Mouse (Mus musculus): ENCODE results near the gene Efcab6. TPM values are rescaled to one million over a fixed set of nuclear protein-coding genes. Genes with fewer than 3 reads are reported as not detected.

Efcab6 gene
- polyA plus RNA-seq, 1 experiment from 2014 or later: 0.54 TPM

DNA sequence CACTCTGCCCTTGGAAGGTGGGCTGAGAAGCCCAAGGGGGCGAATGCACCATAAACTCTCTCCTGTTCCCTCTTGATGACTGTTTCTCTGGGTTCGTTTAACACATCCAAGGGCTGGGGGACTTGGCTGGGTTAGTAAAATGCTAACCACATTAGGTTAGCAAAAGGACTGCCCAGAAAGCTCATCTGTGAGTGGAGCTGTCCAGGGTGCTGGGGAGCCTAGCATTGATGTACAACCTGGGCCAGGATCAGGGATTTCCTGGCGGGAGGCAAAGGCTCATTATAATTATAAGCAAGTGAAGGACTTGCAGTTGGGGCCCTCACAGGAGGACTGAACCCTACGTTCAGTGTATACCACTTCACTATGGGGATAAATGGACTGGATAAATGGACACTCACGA lies 185.3 kb downstream of the Efcab6 start:
- H3K4me3 ChIP-seq (ENCODE audit: low read depth, low read length): no peak overlapping the region
- no peaks in the 10 kb centered on the region for H3K27me3 ChIP-seq (ENCODE audit: control insufficient read depth, insufficient read depth, low read length)
- ATAC-seq (ENCODE audit: insufficient number of reproducible peaks, insufficient read depth, low FRiP score, low read depth): no peak
- no peak overlapping the region for H3K4me2 ChIP-seq (replicated peaks; ENCODE audit: low read depth, low read length)
- no peaks in the 10 kb centered on the region for H3K36me3 ChIP-seq (ENCODE audit: control insufficient read depth, insufficient read depth, low read length)
- WGBS: 18% methylated on average over 5 of the region's 5 CpGs
- H3K4me1 ChIP-seq (ENCODE audit: control insufficient read depth, insufficient read depth, low read length): no peaks in the 10 kb centered on the region
- H3K9me3 ChIP-seq (ENCODE audit: control insufficient read depth, low read depth, low read length): no peaks in the 10 kb centered on the region
- no peak overlapping the region for H3K27ac ChIP-seq (ENCODE audit: low read length)
- no peak overlapping the region for H3K9ac ChIP-seq (replicated peaks; ENCODE audit: low read depth, low read length)

DNA sequence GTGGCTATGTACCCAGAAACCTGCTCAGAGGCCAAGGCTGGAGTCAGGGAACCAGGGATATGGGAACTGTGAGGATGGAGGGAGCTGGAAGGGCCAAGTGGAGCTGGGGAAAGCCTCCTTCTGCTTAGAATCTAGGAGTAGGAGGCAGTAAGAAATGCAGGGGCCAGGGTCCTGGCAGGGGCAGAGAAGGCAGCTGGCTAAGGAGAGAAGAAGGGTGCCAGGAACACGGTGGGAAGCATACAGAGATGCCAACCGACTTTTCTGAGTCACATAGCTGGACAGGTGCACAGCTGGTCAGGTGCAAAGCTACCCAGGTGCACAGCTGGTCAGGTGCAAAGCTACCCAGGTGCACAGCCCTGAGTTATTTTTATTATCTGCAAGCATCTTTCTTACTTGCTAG lies 187.3 kb downstream of the Efcab6 start:
- Histone ChIP-seq H3K4me3 (ENCODE audit: low read depth, low read length) (no peak overlapping the region), H3K4me2 (replicated peaks; ENCODE audit: low read depth, low read length) (no peak overlapping the region), H3K27me3 (ENCODE audit: control insufficient read depth, insufficient read depth, low read length) (no peaks in the 10 kb centered on the region), H3K9ac (replicated peaks; ENCODE audit: low read depth, low read length) (no peak overlapping the region), H3K4me1 (ENCODE audit: control insufficient read depth, insufficient read depth, low read length) (no peaks in the 10 kb centered on the region), H3K36me3 (ENCODE audit: control insufficient read depth, insufficient read depth, low read length) (no peaks in the 10 kb centered on the region), H3K9me3 (ENCODE audit: control insufficient read depth, low read depth, low read length) (no peaks in the 10 kb centered on the region), H3K27ac (ENCODE audit: low read length) (no peak overlapping the region)
- 79% methylated on average over 2 of the region's 2 CpGs for WGBS
- ATAC-seq (ENCODE audit: insufficient number of reproducible peaks, insufficient read depth, low FRiP score, low read depth): no peak

DNA sequence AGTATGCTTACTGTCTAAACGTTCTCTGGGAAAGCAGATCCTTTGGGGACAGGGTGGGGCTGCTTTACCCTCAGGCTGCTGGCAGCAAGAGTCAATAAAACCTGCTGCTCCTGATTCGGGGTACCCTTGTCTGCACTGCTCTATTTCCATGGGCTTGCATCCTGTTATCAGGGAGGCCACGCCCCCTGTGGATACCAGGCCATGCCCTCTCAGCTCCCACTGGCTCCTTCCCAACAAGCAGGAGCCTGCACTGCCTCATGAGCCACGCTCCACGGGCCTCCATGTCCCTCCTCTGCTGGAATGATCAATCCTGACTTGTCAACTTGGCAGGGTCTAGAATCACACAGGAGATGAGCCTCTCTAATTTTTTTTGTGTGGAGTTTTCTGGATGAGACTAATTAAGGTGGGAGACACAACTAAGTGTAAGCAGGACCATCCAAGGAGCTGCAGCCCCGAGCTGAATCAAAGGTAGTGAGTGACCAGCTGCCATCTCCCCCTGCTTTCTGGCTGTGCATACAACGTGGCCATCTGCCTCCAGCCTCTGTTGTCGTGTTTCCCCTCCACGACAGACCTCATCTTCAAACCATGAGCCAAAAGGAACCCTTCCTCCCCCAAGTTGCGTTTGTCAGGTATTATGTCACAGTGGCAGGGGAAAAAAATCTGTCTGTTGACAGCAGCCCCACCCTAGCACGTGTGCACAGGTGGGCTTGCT lies 187.9 kb downstream of the Efcab6 start:
- ATAC-seq (ENCODE audit: insufficient number of reproducible peaks, insufficient read depth, low FRiP score, low read depth): no peak
- no peak overlapping the region for H3K4me3 ChIP-seq (ENCODE audit: low read depth, low read length)
- no peaks in the 10 kb centered on the region for H3K36me3 ChIP-seq (ENCODE audit: control insufficient read depth, insufficient read depth, low read length)
- H3K27ac ChIP-seq (ENCODE audit: low read length): no peak overlapping the region
- WGBS: 45% methylated on average over 11 of the region's 11 CpGs
- H3K9ac ChIP-seq (replicated peaks; ENCODE audit: low read depth, low read length): no peak overlapping the region
- no peaks in the 10 kb centered on the region for H3K9me3 ChIP-seq (ENCODE audit: control insufficient read depth, low read depth, low read length)
- no peaks in the 10 kb centered on the region for H3K4me1 ChIP-seq (ENCODE audit: control insufficient read depth, insufficient read depth, low read length)
- no peaks in the 10 kb centered on the region for H3K27me3 ChIP-seq (ENCODE audit: control insufficient read depth, insufficient read depth, low read length)
- H3K4me2 ChIP-seq (replicated peaks; ENCODE audit: low read depth, low read length): no peak overlapping the region

DNA sequence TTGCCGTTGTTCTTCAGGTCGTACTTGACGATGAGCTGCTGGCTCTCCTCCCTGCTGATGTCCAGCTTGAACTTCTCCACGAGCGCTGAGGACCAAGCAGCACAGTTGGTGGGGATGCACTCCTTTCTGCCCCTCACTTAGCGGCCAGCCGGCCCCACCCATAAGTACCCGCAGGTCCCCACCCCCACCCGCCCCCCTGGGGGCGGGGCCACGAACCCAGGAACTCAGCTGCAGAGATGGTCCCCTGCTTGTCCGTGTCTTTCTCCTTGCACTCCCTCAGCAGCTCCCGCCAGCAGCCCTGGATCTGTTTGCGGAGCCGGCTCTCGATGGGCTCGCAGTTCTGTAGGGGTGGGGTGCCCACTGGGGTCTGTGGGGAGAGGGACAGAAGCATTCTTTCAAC lies 194.2 kb downstream of the Efcab6 start:
- no peak overlapping the region for H3K9ac ChIP-seq (replicated peaks; ENCODE audit: low read depth, low read length)
- H3K4me1 ChIP-seq (ENCODE audit: control insufficient read depth, insufficient read depth, low read length): 0 out of 2 replicates have a peak, but pooled peaks cover 5% of the 10 kb centered on the region
- ATAC-seq (ENCODE audit: insufficient number of reproducible peaks, insufficient read depth, low FRiP score, low read depth): no peak
- no peaks in the 10 kb centered on the region for H3K27me3 ChIP-seq (ENCODE audit: control insufficient read depth, insufficient read depth, low read length)
- WGBS: 6% methylated on average over 17 of the region's 17 CpGs
- H3K36me3 ChIP-seq (ENCODE audit: control insufficient read depth, insufficient read depth, low read length): no peaks in the 10 kb centered on the region
- H3K4me2 ChIP-seq (replicated peaks; ENCODE audit: low read depth, low read length): no peak overlapping the region; the same call in 1 of the 2 replicates
- no peaks in the 10 kb centered on the region for H3K9me3 ChIP-seq (ENCODE audit: control insufficient read depth, low read depth, low read length)
- H3K27ac ChIP-seq (ENCODE audit: low read length): no peak overlapping the region
- H3K4me3 ChIP-seq (ENCODE audit: low read depth, low read length): no peak overlapping the region

DNA sequence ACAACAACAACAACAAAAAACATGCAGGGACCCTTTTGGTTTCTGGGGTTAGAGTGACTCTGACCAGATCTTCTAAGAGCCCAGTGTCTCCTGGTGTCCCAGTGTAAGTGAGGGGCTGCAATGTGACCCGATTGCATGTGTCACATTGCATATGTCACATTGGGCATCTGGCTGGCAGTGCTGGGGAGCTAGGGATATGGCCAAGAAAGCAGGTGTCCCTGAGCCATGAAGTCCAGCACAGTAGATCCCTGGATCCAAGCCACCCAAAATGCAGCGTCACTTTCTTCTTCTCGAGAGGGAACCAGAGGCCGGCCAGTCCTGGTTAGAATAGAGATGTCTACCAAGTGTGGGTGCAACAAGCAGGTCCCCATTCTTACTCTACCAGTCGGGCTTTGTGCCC lies 199.6 kb downstream of the Efcab6 start:
- Histone ChIP-seq H3K9me3 (ENCODE audit: control insufficient read depth, low read depth, low read length) (no peaks in the 10 kb centered on the region), H3K4me2 (replicated peaks; ENCODE audit: low read depth, low read length) (no peak overlapping the region), H3K9ac (replicated peaks; ENCODE audit: low read depth, low read length) (no peak overlapping the region), H3K27ac (ENCODE audit: low read length) (no peak overlapping the region), H3K27me3 (ENCODE audit: control insufficient read depth, insufficient read depth, low read length) (no peaks in the 10 kb centered on the region), H3K4me1 (ENCODE audit: control insufficient read depth, insufficient read depth, low read length) (no peaks in the 10 kb centered on the region), H3K36me3 (ENCODE audit: control insufficient read depth, insufficient read depth, low read length) (no peaks in the 10 kb centered on the region), H3K4me3 (ENCODE audit: low read depth, low read length) (no peak overlapping the region)
- WGBS: 84% methylated on average over 5 of the region's 5 CpGs
- no peak for ATAC-seq (ENCODE audit: insufficient number of reproducible peaks, insufficient read depth, low FRiP score, low read depth)

DNA sequence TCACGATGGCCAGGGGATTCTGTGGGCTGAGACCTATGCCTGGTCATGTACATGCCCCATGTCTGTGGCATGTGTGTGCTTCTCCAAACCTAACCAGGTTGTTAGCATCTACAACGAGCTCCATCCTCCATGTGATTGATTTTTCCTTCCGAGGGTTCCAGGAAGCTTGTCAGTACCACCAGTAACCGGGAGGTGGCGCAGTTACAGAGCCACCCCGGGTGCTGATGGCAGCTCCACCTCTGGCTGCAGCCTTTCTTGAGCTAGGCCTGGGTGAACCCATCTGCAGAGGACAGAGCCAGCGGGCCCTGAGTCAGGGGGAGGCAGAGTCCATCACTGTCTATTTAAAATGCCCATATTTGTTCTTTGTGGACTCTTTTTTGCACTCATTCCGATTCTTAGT lies 208.1 kb downstream of the Efcab6 start:
- Histone ChIP-seq H3K4me3 (ENCODE audit: low read depth, low read length) (no peak overlapping the region), H3K4me1 (ENCODE audit: control insufficient read depth, insufficient read depth, low read length) (no peaks in the 10 kb centered on the region), H3K4me2 (replicated peaks; ENCODE audit: low read depth, low read length) (no peak overlapping the region), H3K9me3 (ENCODE audit: control insufficient read depth, low read depth, low read length) (no peaks in the 10 kb centered on the region), H3K27me3 (ENCODE audit: control insufficient read depth, insufficient read depth, low read length) (no peaks in the 10 kb centered on the region), H3K36me3 (ENCODE audit: control insufficient read depth, insufficient read depth, low read length) (no peaks in the 10 kb centered on the region), H3K27ac (ENCODE audit: low read length) (no peak overlapping the region), H3K9ac (replicated peaks; ENCODE audit: low read depth, low read length) (no peak overlapping the region)
- ATAC-seq (ENCODE audit: insufficient number of reproducible peaks, insufficient read depth, low FRiP score, low read depth): no peak
- 20% methylated on average over 8 of the region's 8 CpGs for WGBS

DNA sequence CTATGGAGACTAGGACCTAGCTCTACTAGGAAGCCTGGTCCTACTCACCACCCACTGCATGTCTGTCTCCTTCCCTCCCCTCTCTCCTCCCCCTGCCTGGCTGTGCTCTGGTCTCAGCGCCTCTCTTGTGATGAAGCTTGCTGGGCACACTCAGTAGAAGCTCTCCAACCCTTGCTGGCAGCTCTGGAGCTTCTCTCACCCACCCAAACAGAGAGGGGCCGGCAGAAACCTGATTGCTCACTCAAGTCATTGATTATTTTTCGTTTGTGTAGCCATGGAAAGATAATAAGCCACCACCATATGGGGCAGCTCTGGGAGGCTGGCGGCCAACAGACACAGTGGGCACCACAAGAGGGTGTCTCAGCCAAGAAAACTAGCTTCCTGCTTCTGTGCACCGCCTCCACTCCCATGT lies 211.8 kb downstream of the Efcab6 start:
- no peak overlapping the region for H3K9ac ChIP-seq (replicated peaks; ENCODE audit: low read depth, low read length)
- H3K36me3 ChIP-seq (ENCODE audit: control insufficient read depth, insufficient read depth, low read length): no peaks in the 10 kb centered on the region
- no peaks in the 10 kb centered on the region for H3K9me3 ChIP-seq (ENCODE audit: control insufficient read depth, low read depth, low read length)
- WGBS: 61% methylated on average over 5 of the region's 5 CpGs
- ATAC-seq (ENCODE audit: insufficient number of reproducible peaks, insufficient read depth, low FRiP score, low read depth): no peak
- no peak overlapping the region for H3K4me2 ChIP-seq (replicated peaks; ENCODE audit: low read depth, low read length)
- no peak overlapping the region for H3K4me3 ChIP-seq (ENCODE audit: low read depth, low read length)
- H3K4me1 ChIP-seq (ENCODE audit: control insufficient read depth, insufficient read depth, low read length): no peaks in the 10 kb centered on the region
- H3K27me3 ChIP-seq (ENCODE audit: control insufficient read depth, insufficient read depth, low read length): no peaks in the 10 kb centered on the region
- no peak overlapping the region for H3K27ac ChIP-seq (ENCODE audit: low read length)

DNA sequence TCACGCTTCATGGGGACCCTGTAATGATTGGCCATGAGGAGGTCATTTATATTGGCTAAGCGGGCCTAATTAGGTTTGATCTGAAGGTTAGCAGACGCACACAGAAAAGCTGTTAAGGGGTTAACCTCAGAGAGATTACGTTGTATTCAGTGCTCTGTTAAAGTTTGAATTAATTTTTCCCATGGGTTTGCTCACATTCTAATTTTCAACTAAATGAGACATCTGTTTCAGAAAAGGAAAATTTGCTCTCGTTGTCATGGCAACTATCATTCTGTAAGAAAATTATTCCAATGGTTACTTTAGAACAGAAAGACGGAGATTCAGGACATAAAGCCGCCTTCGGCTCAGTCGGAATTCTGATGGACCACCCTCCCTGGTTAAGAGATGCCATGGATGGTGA lies 217.0 kb downstream of the Efcab6 start:
- no peak overlapping the region for H3K4me2 ChIP-seq (replicated peaks; ENCODE audit: low read depth, low read length)
- H3K9me3 ChIP-seq (ENCODE audit: control insufficient read depth, low read depth, low read length): no peaks in the 10 kb centered on the region
- no peak overlapping the region for H3K4me3 ChIP-seq (ENCODE audit: low read depth, low read length)
- ATAC-seq (ENCODE audit: insufficient number of reproducible peaks, insufficient read depth, low FRiP score, low read depth): no peak
- H3K27ac ChIP-seq (ENCODE audit: low read length): no peak overlapping the region
- no peaks in the 10 kb centered on the region for H3K36me3 ChIP-seq (ENCODE audit: control insufficient read depth, insufficient read depth, low read length)
- WGBS: 76% methylated on average over 9 of the region's 9 CpGs
- no peak overlapping the region for H3K9ac ChIP-seq (replicated peaks; ENCODE audit: low read depth, low read length)
- no peaks in the 10 kb centered on the region for H3K4me1 ChIP-seq (ENCODE audit: control insufficient read depth, insufficient read depth, low read length)
- no peaks in the 10 kb centered on the region for H3K27me3 ChIP-seq (ENCODE audit: control insufficient read depth, insufficient read depth, low read length)

DNA sequence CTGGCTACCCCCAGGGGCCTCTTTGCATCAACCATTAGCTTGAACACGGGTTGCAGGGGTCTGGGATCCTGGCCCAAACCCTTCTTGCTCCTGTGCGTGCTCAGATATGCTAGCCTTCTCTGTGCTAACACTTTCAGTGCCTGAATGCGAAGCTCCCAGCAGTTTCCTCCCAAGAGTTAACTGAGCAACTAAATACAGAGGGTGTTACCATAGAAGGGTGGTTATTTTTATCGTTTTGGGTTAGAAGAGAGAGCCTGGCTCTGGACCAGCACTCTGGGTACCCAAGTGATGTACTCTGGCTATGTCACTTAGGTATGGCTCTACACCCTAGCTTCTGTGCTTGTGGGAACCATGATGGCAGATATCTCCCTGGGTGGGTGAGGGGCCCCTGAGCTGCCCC lies 217.7 kb downstream of the Efcab6 start:
- H3K36me3 ChIP-seq (ENCODE audit: control insufficient read depth, insufficient read depth, low read length): no peaks in the 10 kb centered on the region
- H3K4me3 ChIP-seq (ENCODE audit: low read depth, low read length): no peak overlapping the region
- no peak overlapping the region for H3K27ac ChIP-seq (ENCODE audit: low read length)
- H3K27me3 ChIP-seq (ENCODE audit: control insufficient read depth, insufficient read depth, low read length): no peaks in the 10 kb centered on the region
- ATAC-seq (ENCODE audit: insufficient number of reproducible peaks, insufficient read depth, low FRiP score, low read depth): no peak
- H3K9ac ChIP-seq (replicated peaks; ENCODE audit: low read depth, low read length): no peak overlapping the region
- no peaks in the 10 kb centered on the region for H3K9me3 ChIP-seq (ENCODE audit: control insufficient read depth, low read depth, low read length)
- no peak overlapping the region for H3K4me2 ChIP-seq (replicated peaks; ENCODE audit: low read depth, low read length)
- 71% methylated on average over 4 of the region's 4 CpGs for WGBS
- no peaks in the 10 kb centered on the region for H3K4me1 ChIP-seq (ENCODE audit: control insufficient read depth, insufficient read depth, low read length)

All from stomach, embryonic 14.5 days (tissue).